Mouse (Mus musculus): Measurements from ENCODE around the gene Pea15a.

- no peak for TF ChIP-seq CTCF (IDR thresholded peaks at IDR 0.05; ENCODE audit: extremely low read depth, insufficient read length, insufficient replicate concordance, low read depth, low read length)
- no peak for TF ChIP-seq POLR2A (IDR thresholded peaks at IDR 0.05; ENCODE audit: low read depth, low read length)
Measured at GRCm38 (mm10) chr1:172200871-172201447, 5.6 kb downstream of the Pea15a start.
